In the genomic region with DNA sequence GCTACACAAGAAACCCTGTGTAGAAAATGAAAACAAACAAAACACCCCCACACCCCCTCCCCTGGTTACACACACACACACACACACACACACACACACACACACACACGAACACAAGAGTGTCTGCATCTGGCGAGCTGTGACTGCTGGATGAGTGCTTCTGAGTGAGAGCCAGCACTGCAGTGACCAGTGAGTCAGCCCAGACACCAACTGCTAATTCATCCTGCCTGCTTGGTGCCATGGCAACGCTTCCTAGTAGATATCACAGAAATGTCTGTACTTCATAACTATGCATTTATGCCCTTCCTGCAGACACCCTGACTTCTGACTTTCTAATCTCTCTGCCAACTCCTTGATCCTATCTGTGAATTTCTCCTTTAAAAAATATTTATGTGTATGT, we compare ENCODE assay signal across 10 mouse cellular contexts. TPM values are rescaled to one million over a fixed set of nuclear protein-coding genes. Genes with fewer than 3 reads are reported as not detected.
DNase-seq lines count a peak whose midpoint lies in the region; ATAC-seq lines count a peak whose summit lies in the region.
"Had no signal": no experiment of that assay in that cellular context is flagged by ENCODE, and none has a peak within 500 bp of the region (broad histone marks: within the 10 kb centered on the region; RNA-seq: fewer than 3 reads in every experiment).

No protein-coding gene starts in this region.

- H3K4me3 ChIP-seq in midbrain, embryonic 14.5 days (replicated peaks; ENCODE audit: low read depth, low read length) = no peak overlapping the region
- no peak overlapping the region for H3K4me3 ChIP-seq in midbrain, embryonic 11.5 days (ENCODE audit: low read depth, low read length)
- no peak overlapping the region for H3K4me3 ChIP-seq in kidney, embryonic 14.5 days (ENCODE audit: low read length)
- H3K4me3 ChIP-seq: embryonic facial prominence, embryonic 12.5 days had no signal

- H3K27me3 ChIP-seq in midbrain, embryonic 14.5 days (ENCODE audit: control insufficient read depth, insufficient read depth, low read length) = no peaks in the 10 kb centered on the region
- H3K27me3 ChIP-seq in midbrain, embryonic 11.5 days (ENCODE audit: control insufficient read depth, insufficient read depth, low read length) = no peaks in the 10 kb centered on the region
- no peaks in the 10 kb centered on the region for H3K27me3 ChIP-seq in kidney, embryonic 14.5 days (ENCODE audit: control insufficient read depth, insufficient read depth, low read length)
- H3K27me3 ChIP-seq: embryonic facial prominence, embryonic 12.5 days had no signal

- ATAC-seq in midbrain, embryonic 14.5 days (ENCODE audit: low FRiP score, low TSS enrichment) = no peak
- no peak for ATAC-seq in midbrain, embryonic 11.5 days (ENCODE audit: low FRiP score)
- no peak for ATAC-seq in kidney, embryonic 14.5 days (ENCODE audit: low FRiP score, low TSS enrichment)

- no peaks in the 10 kb centered on the region for H3K9me3 ChIP-seq in midbrain, embryonic 14.5 days (ENCODE audit: control insufficient read depth, low read length)
- no peaks in the 10 kb centered on the region for H3K9me3 ChIP-seq in midbrain, embryonic 11.5 days (ENCODE audit: control insufficient read depth, low read length)
- H3K9me3 ChIP-seq in kidney, embryonic 14.5 days (ENCODE audit: control insufficient read depth, low read length) = no peaks in the 10 kb centered on the region
- H3K9me3 ChIP-seq: embryonic facial prominence, embryonic 12.5 days had no signal

- 78% methylated on average over 3 of the region's 3 CpGs for WGBS in midbrain, embryonic 14.5 days
- WGBS in midbrain, embryonic 11.5 days = 86% methylated on average over 3 of the region's 3 CpGs
- WGBS in kidney, embryonic 14.5 days = 76% methylated on average over 3 of the region's 3 CpGs

- H3K4me1 ChIP-seq in midbrain, embryonic 14.5 days (ENCODE audit: control insufficient read depth, insufficient read depth, low read length) = no peaks in the 10 kb centered on the region
- no peaks in the 10 kb centered on the region for H3K4me1 ChIP-seq in midbrain, embryonic 11.5 days (ENCODE audit: control insufficient read depth, insufficient read depth, low read length)
- H3K4me1 ChIP-seq in kidney, embryonic 14.5 days (ENCODE audit: control insufficient read depth, insufficient read depth, low read length) = no peaks in the 10 kb centered on the region
- H3K4me1 ChIP-seq: embryonic facial prominence, embryonic 12.5 days had no signal

- H3K36me3 ChIP-seq in midbrain, embryonic 14.5 days (ENCODE audit: control insufficient read depth, insufficient read depth, low read length) = no peaks in the 10 kb centered on the region
- H3K36me3 ChIP-seq in midbrain, embryonic 11.5 days (ENCODE audit: control insufficient read depth, insufficient read depth, low read length) = no peaks in the 10 kb centered on the region
- H3K36me3 ChIP-seq in kidney, embryonic 14.5 days (ENCODE audit: control insufficient read depth, insufficient read depth, low read length) = no peaks in the 10 kb centered on the region
- H3K36me3 ChIP-seq: embryonic facial prominence, embryonic 12.5 days had no signal

- no peak overlapping the region for H3K4me2 ChIP-seq in midbrain, embryonic 14.5 days (ENCODE audit: low read length)
- no peak overlapping the region for H3K4me2 ChIP-seq in midbrain, embryonic 11.5 days
- H3K4me2 ChIP-seq in kidney, embryonic 14.5 days (replicated peaks; ENCODE audit: low read depth, low read length) = no peak overlapping the region
- H3K4me2 ChIP-seq: embryonic facial prominence, embryonic 12.5 days had no signal

- H3K27ac ChIP-seq in midbrain, embryonic 14.5 days (replicated peaks; ENCODE audit: low read depth, low read length) = no peak overlapping the region
- H3K27ac ChIP-seq in midbrain, embryonic 11.5 days (ENCODE audit: low read depth, low read length) = no peak overlapping the region
- H3K27ac ChIP-seq in kidney, embryonic 14.5 days (ENCODE audit: low read depth, low read length) = no peak overlapping the region
- H3K27ac ChIP-seq: embryonic facial prominence, embryonic 12.5 days had no signal

- H3K9ac ChIP-seq in midbrain, embryonic 14.5 days (replicated peaks; ENCODE audit: low read length) = no peak overlapping the region
- H3K9ac ChIP-seq in midbrain, embryonic 11.5 days (ENCODE audit: low read length) = no peak overlapping the region
- H3K9ac ChIP-seq in kidney, embryonic 14.5 days (ENCODE audit: low read depth, low read length) = no peak overlapping the region
- H3K9ac ChIP-seq: embryonic facial prominence, embryonic 12.5 days had no signal

- DNase-seq in heart, adult 11 months = peak; percentile 81
- no peak for DNase-seq in heart, postnatal 36 days
- DNase-seq in midbrain, embryonic 14.5 days = peak; percentile 14
- no peak for DNase-seq in midbrain, embryonic 11.5 days (ENCODE audit: low spot score, missing footprints)
- peak; percentile 31 to 49 for DNase-seq in frontal cortex, postnatal 36 days (ENCODE audit: low spot score in 2 of 2)
- peak; percentile 37 for DNase-seq in right cerebral cortex, postnatal 14 days
- DNase-seq in T-cell, adult 2 months (ENCODE audit: low spot score) = no peak
- DNase-seq: thymus, adult 18-20 months had no signal

- intact Hi-C loops in heart, postnatal 36 days (cut with DNase I) = no loop called here

RNA-seq across cellular contexts. Expression of gene Dtl, which starts 48.3 kb away (rescaled TPM):
- total RNA-seq in heart, postnatal 36 days (2021) = under 1 TPM; 0.19 to 0.31 TPM
- 4.8 and 10.4 TPM in 2 replicates for polyA plus RNA-seq in midbrain, embryonic 14.5 days (2014; fragmentation: Nextera tagmentation; extraction: Ambion mirVana)
- polyA plus RNA-seq in midbrain, embryonic 11.5 days (2014; fragmentation: Nextera tagmentation; extraction: Ambion mirVana) = 67.9 and 71.5 TPM in 2 replicates
- 45.8 and 81.3 TPM in 2 replicates for polyA plus RNA-seq in kidney, embryonic 14.5 days (2014; fragmentation: Nextera tagmentation; extraction: Ambion mirVana)

RNA-seq across cellular contexts. Expression of gene Ints7, which starts 48.3 kb away (rescaled TPM):
- total RNA-seq in heart, postnatal 36 days (2021) = 10 to 100 TPM; 10.4 to 11.4 TPM
- 32.0 and 43.6 TPM in 2 replicates for polyA plus RNA-seq in midbrain, embryonic 14.5 days (2014; fragmentation: Nextera tagmentation; extraction: Ambion mirVana)
- 54.4 and 55.2 TPM in 2 replicates for polyA plus RNA-seq in midbrain, embryonic 11.5 days (2014; fragmentation: Nextera tagmentation; extraction: Ambion mirVana)
- polyA plus RNA-seq in kidney, embryonic 14.5 days (2014; fragmentation: Nextera tagmentation; extraction: Ambion mirVana) = 38.9 and 77.9 TPM in 2 replicates

Comparison
In these comparisons a context has a peak if more than half of its experiments do, and no peak if none do; other contexts are left out.
1. DNase-seq: peak in heart, adult 11 months (single experiment), midbrain, embryonic 14.5 days (single experiment), frontal cortex, postnatal 36 days (2 of 2) and right cerebral cortex, postnatal 14 days (single experiment); none in heart, postnatal 36 days (0 of 2), midbrain, embryonic 11.5 days (single experiment) and T-cell, adult 2 months (single experiment).